In genomic region chr10:71344579-71345143, GRCm38 (mm10) we compare ENCODE assay signal across 8 mouse cellular contexts. TPM values are rescaled to one million over a fixed set of nuclear protein-coding genes. Genes with fewer than 3 reads are reported as not detected.
DNase-seq lines count a peak whose midpoint lies in the region; ATAC-seq lines count a peak whose summit lies in the region.

Gene Cisd1 (minus strand): TSS chr10:71344954.

- H3K27ac ChIP-seq in hindbrain, embryonic 13.5 days: peak within 1 kb of the TSS; percentile 86

- peak; percentile 81 for ATAC-seq in hindbrain, embryonic 13.5 days (ENCODE audit: low FRiP score)

- H3K4me3 ChIP-seq in hindbrain, embryonic 13.5 days: peak within 1 kb of the TSS; percentile 89

- peaks cover 49% of the 10 kb centered on the region for H3K4me1 ChIP-seq in hindbrain, embryonic 13.5 days (replicated peaks)

- no peaks in the 10 kb centered on the region for H3K9me3 ChIP-seq in hindbrain, embryonic 13.5 days

- WGBS in hindbrain, embryonic 13.5 days: under 1% methylated on average over 60 of the region's 60 CpGs

- peak; percentile 98 for DNase-seq in NIH3T3 (ENCODE audit: low read depth)
- peak; percentile 98 to 99 for DNase-seq in cerebellum, postnatal 10 days
- peak; percentile 90 for DNase-seq in frontal cortex, postnatal 14 days (ENCODE audit: low spot score in 2 of 2)
- DNase-seq in layer of hippocampus, postnatal 25 days (ENCODE audit: extremely low spot score in 1 of 2, low spot score in 1 of 2): peak; percentile 86 to 89
- DNase-seq in lung, postnatal 25 days (ENCODE audit: low spot score): peak; percentile 95
- DNase-seq in retina, embryonic 14.5 days (ENCODE audit: low spot score): peak; percentile 96
- peak; percentile 95 for DNase-seq in thymus, postnatal 4 days

- peak within 1 kb of the TSS; percentile 79 for H3K4me2 ChIP-seq in hindbrain, embryonic 13.5 days

- no peaks in the 10 kb centered on the region for H3K36me3 ChIP-seq in hindbrain, embryonic 13.5 days

- H3K27me3 ChIP-seq in hindbrain, embryonic 13.5 days: no peaks in the 10 kb centered on the region

- peak within 1 kb of the TSS; percentile 94 for H3K9ac ChIP-seq in hindbrain, embryonic 13.5 days

RNA-seq across cellular contexts. Expression of gene Cisd1, which starts in this region (rescaled TPM):
- 253 and 266 TPM in 2 replicates for polyA plus RNA-seq in hindbrain, embryonic 13.5 days (2015; fragmentation: Nextera tagmentation; extraction: Ambion mirVana)
- total RNA-seq in layer of hippocampus, postnatal 25 days (2021): 100 to 1,000 TPM; 122 to 143 TPM

Comparison
In these comparisons a context has a peak if more than half of its experiments do, and no peak if none do; other contexts are left out.
1. Peak in every context shown above with its lines: DNase-seq, ATAC-seq, H3K4me3 ChIP-seq and H3K27ac ChIP-seq.